Mouse (Mus musculus): ENCODE measurements around the gene Necab2. TPM values are rescaled to one million over a fixed set of nuclear protein-coding genes. Genes with fewer than 3 reads are reported as not detected.

The Necab2 gene
- polyA plus RNA-seq, 1 experiment from 2014 or later = not detected

GRCm38 (mm10) chr8:119426069-119426735, 20.3 kb upstream of the Necab2 start:
- H3K27me3 ChIP-seq (ENCODE audit: insufficient read depth, low read length) = no peaks in the 10 kb centered on the region
- peak overlapping the region; percentile 58; the same call in 1 of the 2 replicates for H3K9ac ChIP-seq (replicated peaks)
- ATAC-seq (no peak), DNase-seq (no peak)
- H3K36me3 ChIP-seq (replicated peaks; ENCODE audit: insufficient read depth, low read length) = no peaks in the 10 kb centered on the region
- TF ChIP-seq EP300 (IDR thresholded peaks at IDR 0.05; ENCODE audit: low read depth) (no peak), CTCF (IDR thresholded peaks at IDR 0.05; ENCODE audit: low read depth) (no peak)
- H3K4me1 ChIP-seq (ENCODE audit: insufficient read depth) = peaks cover 87% of the 10 kb centered on the region
- no peaks in the 10 kb centered on the region for H3K9me3 ChIP-seq (ENCODE audit: low read length)
- peak overlapping the region; percentile 70 for H3K4me2 ChIP-seq (ENCODE audit: low read depth, low read length)
- peak overlapping the region; percentile 18; the same call in 1 of the 2 replicates for H3K4me3 ChIP-seq (ENCODE audit: low read depth, low read length)
- 48% methylated on average over 6 of the region's 6 CpGs for WGBS (ENCODE audit: insufficient replicate concordance)
- H3K27ac ChIP-seq (ENCODE audit: low read depth) = peak overlapping the region; percentile 97

GRCm38 (mm10) chr8:119427634-119428349, 18.7 kb upstream of the Necab2 start:
- peak overlapping the region; percentile 45 for H3K4me2 ChIP-seq (ENCODE audit: low read depth, low read length)
- H3K36me3 ChIP-seq (replicated peaks; ENCODE audit: insufficient read depth, low read length) = no peaks in the 10 kb centered on the region
- H3K9ac ChIP-seq (replicated peaks) = peak overlapping the region; percentile 18
- no peaks in the 10 kb centered on the region for H3K27me3 ChIP-seq (ENCODE audit: insufficient read depth, low read length)
- 65% methylated on average over 11 of the region's 12 CpGs for WGBS (ENCODE audit: insufficient replicate concordance)
- TF ChIP-seq CTCF (IDR thresholded peaks at IDR 0.05; ENCODE audit: low read depth) (no peak), EP300 (IDR thresholded peaks at IDR 0.05; ENCODE audit: low read depth) (no peak)
- no peaks in the 10 kb centered on the region for H3K9me3 ChIP-seq (ENCODE audit: low read length)
- DNase-seq (no peak), ATAC-seq (no peak)
- H3K4me3 ChIP-seq (ENCODE audit: low read depth, low read length) = no peak overlapping the region
- H3K4me1 ChIP-seq (ENCODE audit: insufficient read depth) = peaks cover 79% of the 10 kb centered on the region
- H3K27ac ChIP-seq (ENCODE audit: low read depth) = peak overlapping the region; percentile 95

DNA sequence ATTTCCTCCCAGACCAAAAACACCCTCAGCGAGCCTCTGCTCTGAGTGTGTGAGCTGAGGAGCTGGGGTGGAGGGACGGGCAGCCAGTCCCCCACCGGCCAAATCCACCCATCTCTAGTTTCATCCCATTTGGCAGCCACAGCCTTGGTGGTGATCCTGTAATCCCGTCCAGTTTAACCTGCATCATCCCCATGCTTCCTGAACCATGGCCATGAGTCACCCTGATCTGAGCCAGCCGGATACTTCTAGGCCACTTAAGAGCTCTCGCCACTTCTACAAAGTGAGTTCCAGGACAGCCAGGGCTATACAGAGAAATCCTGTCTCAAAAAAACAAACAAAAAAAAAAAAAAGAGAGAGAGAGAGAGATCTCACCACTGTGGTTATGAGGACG, 18.2 kb upstream of the Necab2 start:
- peak overlapping the region; percentile 45 for H3K4me2 ChIP-seq (ENCODE audit: low read depth, low read length)
- WGBS (ENCODE audit: insufficient replicate concordance) = 64% methylated on average over 7 of the region's 7 CpGs
- H3K4me1 ChIP-seq (ENCODE audit: insufficient read depth) = peaks cover 79% of the 10 kb centered on the region
- TF ChIP-seq EP300 (IDR thresholded peaks at IDR 0.05; ENCODE audit: low read depth) (no peak), CTCF (IDR thresholded peaks at IDR 0.05; ENCODE audit: low read depth) (no peak)
- no peaks in the 10 kb centered on the region for H3K9me3 ChIP-seq (ENCODE audit: low read length)
- no peak for DNase-seq
- H3K36me3 ChIP-seq (replicated peaks; ENCODE audit: insufficient read depth, low read length) = no peaks in the 10 kb centered on the region
- H3K27me3 ChIP-seq (ENCODE audit: insufficient read depth, low read length) = no peaks in the 10 kb centered on the region
- H3K4me3 ChIP-seq (ENCODE audit: low read depth, low read length) = no peak overlapping the region
- ATAC-seq = no peak
- H3K27ac ChIP-seq (ENCODE audit: low read depth) = peak overlapping the region; percentile 95
- H3K9ac ChIP-seq (replicated peaks) = peak overlapping the region; percentile 50

DNA sequence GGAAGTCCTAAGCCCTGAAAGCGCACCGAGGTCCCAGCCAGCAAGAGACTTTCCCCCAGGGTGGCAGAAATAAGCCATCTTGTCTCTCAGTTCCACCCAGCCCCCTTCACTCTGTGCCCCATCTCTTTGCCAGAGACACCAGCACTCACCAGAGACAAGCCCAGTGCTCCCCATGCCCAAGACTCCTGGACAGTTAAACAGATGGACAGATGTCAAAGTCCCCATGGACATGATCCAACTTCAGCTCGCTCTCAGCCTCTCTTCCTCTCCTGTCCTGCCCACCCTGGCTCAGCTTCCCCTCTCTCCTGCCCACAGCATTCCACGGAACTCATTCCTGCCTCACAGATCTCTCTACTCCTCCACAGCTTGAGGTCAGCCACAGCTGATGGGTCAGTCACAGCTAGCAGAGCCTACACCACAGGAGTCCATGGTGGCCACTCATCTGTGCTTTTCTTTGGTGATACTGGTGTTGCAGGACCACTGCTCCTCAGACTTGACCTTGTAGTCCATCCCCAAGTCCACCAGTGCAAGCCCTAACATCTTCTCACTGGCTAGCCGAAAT, 17.7 kb upstream of the Necab2 start:
- H3K4me3 ChIP-seq (ENCODE audit: low read depth, low read length) = no peak overlapping the region
- H3K4me2 ChIP-seq (ENCODE audit: low read depth, low read length) = peak overlapping the region; percentile 45
- no peak for ATAC-seq
- peaks cover 77% of the 10 kb centered on the region for H3K4me1 ChIP-seq (ENCODE audit: insufficient read depth)
- 49% methylated on average over 5 of the region's 5 CpGs for WGBS (ENCODE audit: insufficient replicate concordance)
- peak overlapping the region; percentile 50 for H3K9ac ChIP-seq (replicated peaks)
- no peaks in the 10 kb centered on the region for H3K27me3 ChIP-seq (ENCODE audit: insufficient read depth, low read length)
- H3K9me3 ChIP-seq (ENCODE audit: low read length) = no peaks in the 10 kb centered on the region
- TF ChIP-seq CTCF (IDR thresholded peaks at IDR 0.05; ENCODE audit: low read depth) = no peak
- TF ChIP-seq EP300 (IDR thresholded peaks at IDR 0.05; ENCODE audit: low read depth) = no peak
- peak overlapping the region; percentile 95 for H3K27ac ChIP-seq (ENCODE audit: low read depth)
- DNase-seq = no peak
- H3K36me3 ChIP-seq (replicated peaks; ENCODE audit: insufficient read depth, low read length) = no peaks in the 10 kb centered on the region

DNA sequence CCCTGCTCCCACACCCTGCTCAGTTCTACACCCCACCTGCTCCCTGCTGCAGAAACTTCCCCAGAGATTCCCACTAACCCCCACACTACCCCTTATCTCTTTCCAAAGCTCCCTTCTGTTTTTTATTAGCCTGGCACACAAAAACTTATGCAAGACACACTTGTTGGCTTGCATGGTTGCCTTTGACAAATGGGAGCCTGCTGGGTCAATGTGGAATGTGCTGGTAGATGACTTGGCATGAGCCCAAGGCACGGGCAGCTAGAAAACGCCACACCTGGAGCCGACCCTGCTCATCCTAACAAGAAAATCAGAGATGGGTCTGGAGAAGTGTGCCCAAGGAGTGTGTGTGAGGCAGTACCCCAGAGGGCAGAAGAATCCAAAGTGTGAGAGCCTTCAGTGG, 17.0 kb upstream of the Necab2 start:
- Histone ChIP-seq H3K27ac (ENCODE audit: low read depth) (peak overlapping the region; percentile 95), H3K4me2 (ENCODE audit: low read depth, low read length) (peak overlapping the region; percentile 13; the same call in 1 of the 2 replicates), H3K36me3 (replicated peaks; ENCODE audit: insufficient read depth, low read length) (no peaks in the 10 kb centered on the region), H3K9ac (replicated peaks) (peak overlapping the region; percentile 50; the same call in 1 of the 2 replicates), H3K27me3 (ENCODE audit: insufficient read depth, low read length) (no peaks in the 10 kb centered on the region), H3K4me1 (ENCODE audit: insufficient read depth) (peaks cover 70% of the 10 kb centered on the region), H3K4me3 (ENCODE audit: low read depth, low read length) (no peak overlapping the region), H3K9me3 (ENCODE audit: low read length) (no peaks in the 10 kb centered on the region)
- TF ChIP-seq EP300 (IDR thresholded peaks at IDR 0.05; ENCODE audit: low read depth) (peak; percentile 31), CTCF (IDR thresholded peaks at IDR 0.05; ENCODE audit: low read depth) (no peak)
- ATAC-seq = peak; percentile 17
- WGBS (ENCODE audit: insufficient replicate concordance) = 54% methylated on average over 3 of the region's 3 CpGs
- DNase-seq = no peak

- peak overlapping the region; percentile 95 for H3K27ac ChIP-seq (ENCODE audit: low read depth)
- H3K4me3 ChIP-seq (ENCODE audit: low read depth, low read length) = no peak overlapping the region
- 43% methylated on average over 8 of the region's 8 CpGs for WGBS (ENCODE audit: insufficient replicate concordance)
- no peaks in the 10 kb centered on the region for H3K27me3 ChIP-seq (ENCODE audit: insufficient read depth, low read length)
- peak overlapping the region; percentile 26; the same call in 1 of the 2 replicates for H3K9ac ChIP-seq (replicated peaks)
- H3K4me1 ChIP-seq (ENCODE audit: insufficient read depth) = peaks cover 68% of the 10 kb centered on the region
- no peaks in the 10 kb centered on the region for H3K9me3 ChIP-seq (ENCODE audit: low read length)
- peak overlapping the region; percentile 13; the same call in 1 of the 2 replicates for H3K4me2 ChIP-seq (ENCODE audit: low read depth, low read length)
- TF ChIP-seq CTCF (IDR thresholded peaks at IDR 0.05; ENCODE audit: low read depth) (no peak), EP300 (IDR thresholded peaks at IDR 0.05; ENCODE audit: low read depth) (peak; percentile 78; the same call in 1 of the 2 replicates)
- H3K36me3 ChIP-seq (replicated peaks; ENCODE audit: insufficient read depth, low read length) = no peaks in the 10 kb centered on the region
- ATAC-seq (peak; percentile 71), DNase-seq (peak; percentile 71)
Measured at GRCm38 (mm10) chr8:119430250-119430649, 16.3 kb upstream of the Necab2 start.

All from liver, postnatal 0 days (tissue).